9 mouse cellular contexts compared by ENCODE assay signal in the genomic region with DNA sequence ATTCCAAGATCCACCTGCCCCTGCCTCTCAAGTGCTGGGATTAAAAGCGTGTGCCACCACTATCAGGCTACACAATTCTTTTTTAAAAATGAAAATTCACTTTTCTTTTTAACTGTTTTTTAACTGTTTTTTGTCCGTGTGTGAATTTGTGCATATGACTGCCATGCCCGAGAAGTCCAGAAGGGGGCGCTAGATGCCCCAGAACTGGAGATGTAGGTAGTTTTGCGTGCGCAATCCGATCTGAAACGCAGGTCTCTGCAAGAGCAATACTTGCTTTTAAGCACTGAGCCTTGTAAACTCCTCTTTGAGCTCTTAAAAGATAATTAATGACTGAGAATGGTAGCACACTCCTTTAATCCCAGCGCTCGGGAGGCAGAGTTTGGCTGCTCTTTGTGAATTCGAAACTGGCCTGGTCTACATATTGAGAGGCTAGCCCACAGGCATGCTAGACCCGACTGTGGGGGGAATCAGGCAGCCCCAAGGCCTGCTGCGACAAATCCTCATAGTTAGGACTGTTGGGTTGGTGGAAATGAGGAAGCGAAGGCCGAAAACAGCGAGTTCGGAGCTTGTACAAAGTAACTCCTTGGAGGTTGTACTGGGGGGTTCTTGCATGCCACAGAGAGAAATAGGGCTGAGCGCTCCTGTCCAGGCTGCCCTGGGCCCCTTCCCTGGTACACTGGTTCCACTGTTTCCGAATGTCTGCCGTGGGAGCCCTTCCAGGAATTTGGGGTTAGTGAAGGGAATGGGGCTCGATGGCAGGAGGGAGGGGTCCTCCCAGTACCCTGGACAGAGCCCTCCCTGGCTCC. TPM values are rescaled to one million over a fixed set of nuclear protein-coding genes. Genes with fewer than 3 reads are reported as not detected.
DNase-seq lines count a peak whose midpoint lies in the region; ATAC-seq and TF ChIP-seq lines count a peak whose summit lies in the region.
"Had no signal": no experiment of that assay in that cellular context is flagged by ENCODE, and none has a peak within 500 bp of the region (broad histone marks: within the 10 kb centered on the region; RNA-seq: fewer than 3 reads in every experiment).

No protein-coding gene starts in this region.

- DNase-seq in monocyte, adult 2 months (ENCODE audit: low read depth in 1 of 2, low spot score in 2 of 2): peak; percentile 18 to 55
- peak; percentile 78 for DNase-seq in lung, postnatal 36 days
- no peak for DNase-seq in right cerebral cortex, postnatal 36 days (ENCODE audit: low spot score in 2 of 2)

- H3K9me3 ChIP-seq in forebrain, embryonic 12.5 days: no peaks in the 10 kb centered on the region
- no peaks in the 10 kb centered on the region for H3K9me3 ChIP-seq in kidney, embryonic 16.5 days (ENCODE audit: low read length)
- H3K9me3 ChIP-seq in stomach, embryonic 14.5 days (ENCODE audit: control insufficient read depth, low read depth, low read length): no peaks in the 10 kb centered on the region

- no peak overlapping the region for H3K4me2 ChIP-seq in forebrain, embryonic 12.5 days
- H3K4me2 ChIP-seq in kidney, embryonic 16.5 days (replicated peaks; ENCODE audit: low read depth, low read length): peak overlapping the region; percentile 49
- peak overlapping the region; percentile 22; the same call in 1 of the 2 replicates for H3K4me2 ChIP-seq in stomach, embryonic 14.5 days (replicated peaks; ENCODE audit: low read depth, low read length)

- H3K27ac ChIP-seq in bone marrow, adult 2 months (ENCODE audit: control insufficient read depth, insufficient read depth, low read depth, low read length, poor library complexity): no peak overlapping the region
- no peak overlapping the region for H3K27ac ChIP-seq in forebrain, embryonic 12.5 days
- H3K27ac ChIP-seq in kidney, embryonic 16.5 days (ENCODE audit: low read length): no peak overlapping the region
- H3K27ac ChIP-seq in stomach, embryonic 14.5 days (ENCODE audit: low read length): no peak overlapping the region

- peaks cover 2% of the 10 kb centered on the region; the same call in 1 of the 2 replicates for H3K4me1 ChIP-seq in bone marrow, adult 2 months (ENCODE audit: control insufficient read depth, insufficient read depth, low read length)
- H3K4me1 ChIP-seq in forebrain, embryonic 12.5 days: peaks cover 18% of the 10 kb centered on the region
- H3K4me1 ChIP-seq in kidney, embryonic 16.5 days (ENCODE audit: insufficient read depth, low read length): peaks cover 23% of the 10 kb centered on the region
- peaks cover 24% of the 10 kb centered on the region for H3K4me1 ChIP-seq in stomach, embryonic 14.5 days (ENCODE audit: control insufficient read depth, insufficient read depth, low read length)

- H3K9ac ChIP-seq in forebrain, embryonic 12.5 days: no peak overlapping the region
- 0 out of 2 replicates have a peak overlapping the region, but pooled peaks have one; percentile 19 for H3K9ac ChIP-seq in kidney, embryonic 16.5 days (replicated peaks; ENCODE audit: low read length)
- H3K9ac ChIP-seq in stomach, embryonic 14.5 days (replicated peaks; ENCODE audit: low read depth, low read length): no peak overlapping the region

- no peak for ATAC-seq in monocyte, adult 5-6 weeks (replicated peaks; ENCODE audit: insufficient number of reproducible peaks, low FRiP score, low TSS enrichment, poor library complexity, severe bottlenecking)
- ATAC-seq in forebrain, embryonic 12.5 days (ENCODE audit: low FRiP score): no peak
- ATAC-seq in kidney, embryonic 16.5 days (ENCODE audit: low FRiP score, low TSS enrichment): no peak
- no peak for ATAC-seq in stomach, embryonic 14.5 days (ENCODE audit: insufficient number of reproducible peaks, insufficient read depth, low FRiP score, low read depth)

- no peaks in the 10 kb centered on the region for H3K36me3 ChIP-seq in forebrain, embryonic 12.5 days (replicated peaks)
- no peaks in the 10 kb centered on the region for H3K36me3 ChIP-seq in kidney, embryonic 16.5 days (ENCODE audit: insufficient read depth, low read length)
- H3K36me3 ChIP-seq in stomach, embryonic 14.5 days (ENCODE audit: control insufficient read depth, insufficient read depth, low read length): no peaks in the 10 kb centered on the region

- TF ChIP-seq CTCF in bone marrow, adult 2 months (IDR thresholded peaks at IDR 0.05; ENCODE audit: control insufficient read depth, insufficient read depth, low read length): peak; percentile 73

- peak overlapping the region; percentile 26 for H3K4me3 ChIP-seq in bone marrow, adult 2 months (replicated peaks; ENCODE audit: control insufficient read depth, low read depth, low read length)
- H3K4me3 ChIP-seq in forebrain, embryonic 12.5 days (replicated peaks): peak overlapping the region; percentile 3; the same call in 1 of the 2 replicates
- peak overlapping the region; percentile 31 for H3K4me3 ChIP-seq in kidney, embryonic 16.5 days (ENCODE audit: low read length)
- peak overlapping the region; percentile 10; the same call in 1 of the 2 replicates for H3K4me3 ChIP-seq in stomach, embryonic 14.5 days (ENCODE audit: low read depth, low read length)

- TF ChIP-seq POLR2A in bone marrow, adult 2 months (IDR thresholded peaks at IDR 0.05; ENCODE audit: borderline replicate concordance, control insufficient read depth, low read depth, low read length): no peak

- 6% methylated on average over 21 of the region's 21 CpGs for WGBS in bone marrow, adult 2 months
- 18% methylated on average over 21 of the region's 21 CpGs for WGBS in forebrain, embryonic 12.5 days
- WGBS in kidney, embryonic 16.5 days: 11% methylated on average over 21 of the region's 21 CpGs
- 19% methylated on average over 21 of the region's 21 CpGs for WGBS in stomach, embryonic 14.5 days

- H3K27me3 ChIP-seq in forebrain, embryonic 12.5 days: peaks cover 96% of the 10 kb centered on the region
- H3K27me3 ChIP-seq in kidney, embryonic 16.5 days (ENCODE audit: insufficient read depth, low read length): peaks cover 64% of the 10 kb centered on the region
- H3K27me3 ChIP-seq in stomach, embryonic 14.5 days (ENCODE audit: control insufficient read depth, insufficient read depth, low read length): peaks cover 48% of the 10 kb centered on the region

RNA-seq across cellular contexts. Expression of a gene that starts 0.7 kb away (rescaled TPM):
- not detected in 3 replicates for total RNA-seq in monocyte, adult 5-6 weeks (2017)
- polyA plus RNA-seq in bone marrow, adult 2 months (2011; ENCODE audit: insufficient read depth, insufficient read length, low replicate concordance, missing spikeins): not detected in 2 replicates
- polyA plus RNA-seq in forebrain, embryonic 12.5 days (2016; fragmentation: Nextera tagmentation; extraction: Ambion mirVana): not detected in 2 replicates
- 0.14 and 0.57 TPM in 2 replicates for polyA plus RNA-seq in kidney, embryonic 16.5 days (2015; fragmentation: Nextera tagmentation; extraction: Ambion mirVana)
- polyA plus RNA-seq in stomach, embryonic 14.5 days (2014; fragmentation: Nextera tagmentation; extraction: Ambion mirVana): 0.29 and 0.55 TPM in 2 replicates
- total RNA-seq: heart, postnatal 36 days had no signal

RNA-seq across cellular contexts. Expression of a gene that starts 5.8 kb away (rescaled TPM):
- total RNA-seq in monocyte, adult 5-6 weeks (2017): 0.53 to 2.0 TPM (median 0.78 TPM) in 3 replicates
- 0.61 TPM in 1 of 2 replicates, not detected in the other for polyA plus RNA-seq in bone marrow, adult 2 months (2011; ENCODE audit: insufficient read depth, insufficient read length, low replicate concordance, missing spikeins)
- polyA plus RNA-seq in forebrain, embryonic 12.5 days (2016; fragmentation: Nextera tagmentation; extraction: Ambion mirVana): 1.8 and 2.1 TPM in 2 replicates
- polyA plus RNA-seq in kidney, embryonic 16.5 days (2015; fragmentation: Nextera tagmentation; extraction: Ambion mirVana): 22.2 and 30.6 TPM in 2 replicates
- 10.5 and 10.9 TPM in 2 replicates for polyA plus RNA-seq in stomach, embryonic 14.5 days (2014; fragmentation: Nextera tagmentation; extraction: Ambion mirVana)

RNA-seq across cellular contexts. Expression of a gene that starts 20.0 kb away (rescaled TPM):
- 18.1 to 62.4 TPM (median 30.9 TPM) in 3 replicates for total RNA-seq in monocyte, adult 5-6 weeks (2017)
- 12.4 and 32.0 TPM in 2 replicates for polyA plus RNA-seq in bone marrow, adult 2 months (2011; ENCODE audit: insufficient read depth, insufficient read length, low replicate concordance, missing spikeins)
- 85.9 and 86.7 TPM in 2 replicates for polyA plus RNA-seq in forebrain, embryonic 12.5 days (2016; fragmentation: Nextera tagmentation; extraction: Ambion mirVana)
- 75.1 and 76.4 TPM in 2 replicates for polyA plus RNA-seq in kidney, embryonic 16.5 days (2015; fragmentation: Nextera tagmentation; extraction: Ambion mirVana)
- 71.4 and 72.4 TPM in 2 replicates for polyA plus RNA-seq in stomach, embryonic 14.5 days (2014; fragmentation: Nextera tagmentation; extraction: Ambion mirVana)

RNA-seq across cellular contexts. Expression of a gene that starts 42.2 kb away (rescaled TPM):
- 1.3 to 4.7 TPM in 2 of 3 replicates, not detected in the other for total RNA-seq in monocyte, adult 5-6 weeks (2017)
- polyA plus RNA-seq in bone marrow, adult 2 months (2011; ENCODE audit: insufficient read depth, insufficient read length, low replicate concordance, missing spikeins): 2.6 and 3.3 TPM in 2 replicates
- 0.66 and 0.76 TPM in 2 replicates for polyA plus RNA-seq in forebrain, embryonic 12.5 days (2016; fragmentation: Nextera tagmentation; extraction: Ambion mirVana)
- 1.9 and 3.0 TPM in 2 replicates for polyA plus RNA-seq in kidney, embryonic 16.5 days (2015; fragmentation: Nextera tagmentation; extraction: Ambion mirVana)
- polyA plus RNA-seq in stomach, embryonic 14.5 days (2014; fragmentation: Nextera tagmentation; extraction: Ambion mirVana): 0.67 and 0.91 TPM in 2 replicates

Comparison
In these comparisons a context has a peak if more than half of its experiments do, and no peak if none do; other contexts are left out.
1. DNase-seq: peak in monocyte, adult 2 months (2 of 2) and lung, postnatal 36 days (single experiment); none in right cerebral cortex, postnatal 36 days (0 of 2).
2. Peak in every context shown above with its lines, with median percentiles within 50 percentile points of each other: H3K4me3 ChIP-seq.